Mouse (Mus musculus) midbrain, embryonic 10.5 days (tissue): ENCODE data around the gene March10. TPM values are rescaled to one million over a fixed set of nuclear protein-coding genes. Genes with fewer than 3 reads are reported as not detected.
A peak's percentile ranks its signal among the peaks of the same experiment; 100 is the strongest.

Experiments
- DNase-seq: peaks from one replicate; pipeline ENCODE4 v3.0.0-alpha.2; 2017; ENCODE audit warnings: low spot score
- H3K27ac ChIP-seq: fragments of 300-500 bp; sonication (generic); replicated peaks from 2 replicates; pipeline ENCODE4 v1.5.1; 2016; ENCODE audit warnings: mild to moderate bottlenecking
- H3K27me3 ChIP-seq: fragments of 300-500 bp; sonication (generic); 2 replicates; pipeline ENCODE4 v1.6.1; 2016; ENCODE audit warnings: low read depth, mild to moderate bottlenecking; ENCODE audit not compliant: poor library complexity, severe bottlenecking
- H3K36me3 ChIP-seq: fragments of 300-500 bp; sonication (generic); 2 replicates; pipeline ENCODE4 v1.6.1; 2016; ENCODE audit warnings: mild to moderate bottlenecking, moderate library complexity
- H3K4me1 ChIP-seq: fragments of 300-500 bp; sonication (generic); 2 replicates; pipeline ENCODE4 v1.6.1; 2016
- H3K4me3 ChIP-seq: fragments of 300-500 bp; sonication (generic); 2 replicates; pipeline ENCODE4 v1.5.1; 2016; ENCODE audit warnings: mild to moderate bottlenecking, moderate library complexity
- H3K9me3 ChIP-seq: fragments of 300-500 bp; sonication (generic); replicated peaks from 2 replicates; pipeline ENCODE4 v1.6.1; 2016; ENCODE audit warnings: mild to moderate bottlenecking
- WGBS: fragments of 180-500 bp; shearing (Covaris S2); methylation state at CpG from one replicate; pipeline ENCODE4 v1.1.7; 2016; 5-methylcytosine and 5-hydroxymethylcytosine counted together
- polyA plus RNA-seq: library from polyadenylated mRNA; unstranded; fragments of >200 nt; fragmentation: Nextera tagmentation; extraction: Ambion mirVana; gene quantifications from 2 replicates; pipeline ENCODE4 v1.2.1, GENCODE M21; 2016

The March10 gene
- polyA plus RNA-seq, 1 experiment from 2014 or later: not detected

DNA sequence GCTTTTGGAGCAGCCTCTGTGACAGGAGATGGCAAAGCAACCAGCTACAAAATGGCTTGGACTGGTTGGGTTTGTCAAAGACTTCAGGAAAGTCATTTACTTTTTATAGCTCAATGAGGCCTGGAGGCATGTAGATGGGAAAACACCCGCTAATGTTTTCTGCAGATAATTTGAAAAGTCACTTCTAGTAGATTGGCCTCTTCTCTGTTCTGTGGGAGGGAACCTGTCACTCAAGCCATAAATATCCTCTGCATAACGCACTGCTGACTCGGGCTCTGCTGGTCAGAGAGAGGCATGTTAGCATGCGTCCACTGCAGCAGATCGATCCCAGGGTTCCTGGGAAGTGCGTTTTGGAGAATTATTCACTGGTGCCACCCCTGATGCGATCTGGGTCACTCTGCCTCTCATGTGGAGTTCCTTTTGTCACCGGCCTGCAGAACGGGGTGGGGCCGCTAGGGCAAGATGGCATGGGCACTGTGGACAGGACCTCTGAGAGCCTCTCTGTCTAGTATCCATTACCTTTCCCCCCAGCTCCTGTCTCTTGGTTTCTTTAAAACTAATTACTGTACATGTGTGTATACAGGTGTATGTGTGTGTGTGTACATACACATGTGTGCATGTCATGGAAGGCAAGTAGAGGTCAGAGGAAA, 81.9 kb downstream of the March10 start:
- Histone ChIP-seq H3K9me3 (no peaks in the 10 kb centered on the region), H3K36me3 (no peaks in the 10 kb centered on the region), H3K27ac (no peak overlapping the region), H3K27me3 (no peaks in the 10 kb centered on the region), H3K4me1 (no peaks in the 10 kb centered on the region), H3K4me3 (no peak overlapping the region)
- no peak for DNase-seq
- WGBS: 90% methylated on average over 10 of the region's 10 CpGs

DNA sequence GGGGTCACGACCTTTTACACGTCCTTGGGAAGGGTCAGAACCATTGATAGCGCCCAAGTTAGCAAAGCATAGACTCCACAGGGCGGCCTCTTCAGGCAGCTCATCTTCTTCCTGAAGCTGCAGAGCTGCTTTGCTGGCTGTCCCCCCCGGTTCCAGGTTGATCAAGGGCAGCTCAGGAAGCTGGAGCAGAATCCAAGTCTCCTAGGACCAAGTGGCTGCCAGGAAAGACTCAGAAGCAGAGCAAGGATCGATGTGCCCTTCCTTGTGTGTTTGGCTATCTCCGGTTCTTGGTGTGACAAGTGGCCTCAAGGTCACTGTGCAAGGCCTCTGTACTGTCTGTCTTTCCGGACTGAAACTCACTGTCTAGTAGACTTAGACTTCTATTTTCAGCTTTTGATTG, 82.7 kb downstream of the March10 start:
- 83% methylated on average over 8 of the region's 8 CpGs for WGBS
- Histone ChIP-seq H3K4me3 (no peak overlapping the region), H3K9me3 (no peaks in the 10 kb centered on the region), H3K4me1 (no peaks in the 10 kb centered on the region), H3K27me3 (no peaks in the 10 kb centered on the region), H3K36me3 (no peaks in the 10 kb centered on the region), H3K27ac (no peak overlapping the region)
- DNase-seq: no peak

DNA sequence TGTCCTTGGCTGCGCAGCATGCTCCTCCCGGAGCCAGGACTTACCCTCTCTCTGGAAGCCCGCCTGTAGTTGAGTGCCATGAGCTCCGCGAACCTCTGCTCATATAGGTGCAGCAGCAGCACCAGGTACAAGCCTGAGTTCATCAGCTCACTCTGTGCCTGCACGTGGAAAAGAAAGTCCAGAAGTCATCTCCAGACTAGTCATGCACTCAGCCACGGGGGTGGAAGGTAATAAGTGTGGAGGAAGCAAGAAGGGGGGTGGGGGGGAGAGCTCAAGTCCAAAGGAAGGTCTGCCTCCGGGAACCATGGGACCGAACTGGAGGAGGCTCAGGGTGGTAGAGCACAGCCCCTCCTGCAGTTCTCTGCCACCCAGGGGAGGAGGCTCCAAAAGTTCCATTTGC, 84.7 kb downstream of the March10 start:
- H3K9me3 ChIP-seq: no peaks in the 10 kb centered on the region
- H3K27ac ChIP-seq: no peak overlapping the region
- DNase-seq: no peak
- no peaks in the 10 kb centered on the region for H3K27me3 ChIP-seq
- H3K4me3 ChIP-seq: no peak overlapping the region
- 82% methylated on average over 9 of the region's 9 CpGs for WGBS
- H3K4me1 ChIP-seq: no peaks in the 10 kb centered on the region
- no peaks in the 10 kb centered on the region for H3K36me3 ChIP-seq

DNA sequence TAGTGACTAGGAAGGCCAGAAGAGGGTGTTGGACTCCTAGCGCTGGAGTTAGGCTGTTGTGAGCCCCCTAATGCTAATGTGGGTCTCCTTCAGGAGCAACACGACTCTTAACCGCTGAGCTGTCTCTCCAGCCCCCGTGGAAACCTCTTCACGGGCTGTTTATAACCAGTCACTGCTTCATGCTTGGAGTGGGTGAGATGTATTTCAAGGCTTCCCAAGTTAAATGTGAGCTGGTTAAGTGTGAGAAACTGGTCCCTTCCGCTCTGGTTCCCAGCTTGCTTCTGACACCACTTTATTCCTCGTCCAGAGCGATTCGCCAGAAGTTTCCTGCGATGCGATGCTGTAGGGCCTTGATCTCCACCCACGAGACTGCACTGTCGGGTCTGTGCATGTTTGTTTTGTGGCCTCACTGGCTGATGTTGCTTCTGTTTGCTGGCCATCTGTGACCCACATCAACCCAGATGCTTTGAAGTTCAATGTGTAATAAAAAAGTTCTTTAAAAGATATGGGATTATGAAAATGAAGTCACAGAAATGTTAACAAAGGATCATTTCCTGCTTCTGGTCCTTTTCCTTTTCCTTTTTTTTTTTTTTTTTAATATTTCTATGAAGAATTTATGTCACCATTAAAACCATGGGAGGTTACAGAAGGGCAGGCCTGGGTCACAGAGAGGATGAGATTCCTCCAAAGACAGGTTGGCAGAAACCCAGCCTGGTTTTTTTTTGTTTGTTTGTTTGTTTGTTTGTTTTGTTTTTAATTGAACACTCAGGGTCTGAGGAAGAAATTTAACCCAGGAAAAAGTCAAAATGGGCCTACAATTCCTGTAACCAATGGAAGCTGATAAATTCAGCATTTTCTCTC, 86.8 kb downstream of the March10 start:
- WGBS: 91% methylated on average over 13 of the region's 13 CpGs
- Histone ChIP-seq H3K36me3 (no peaks in the 10 kb centered on the region), H3K27ac (no peak overlapping the region), H3K27me3 (peaks cover 11% of the 10 kb centered on the region), H3K9me3 (no peaks in the 10 kb centered on the region), H3K4me3 (no peak overlapping the region), H3K4me1 (peaks cover 20% of the 10 kb centered on the region)
- DNase-seq: no peak

DNA sequence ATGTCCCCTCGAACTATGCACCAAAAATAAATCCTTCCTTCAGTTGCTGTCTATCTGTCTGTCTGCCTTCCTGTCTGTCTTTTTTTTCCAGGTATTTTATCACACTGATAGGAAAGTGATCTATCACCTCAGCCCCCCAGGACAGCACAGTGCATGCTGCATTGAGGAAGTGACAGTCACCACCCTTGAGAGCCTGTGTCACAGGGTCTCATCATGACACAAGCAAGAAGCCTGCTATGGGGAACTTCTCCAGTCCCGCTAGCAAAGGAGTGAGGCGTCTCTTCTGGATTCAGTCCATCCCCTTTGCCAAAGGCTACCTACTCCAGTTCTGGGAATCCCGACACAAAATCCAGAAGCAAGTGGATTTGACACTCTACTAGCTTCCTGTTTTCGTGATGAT, 87.7 kb downstream of the March10 start:
- no peaks in the 10 kb centered on the region for H3K9me3 ChIP-seq
- H3K4me3 ChIP-seq: no peak overlapping the region
- 87% methylated on average over 5 of the region's 5 CpGs for WGBS

DNA sequence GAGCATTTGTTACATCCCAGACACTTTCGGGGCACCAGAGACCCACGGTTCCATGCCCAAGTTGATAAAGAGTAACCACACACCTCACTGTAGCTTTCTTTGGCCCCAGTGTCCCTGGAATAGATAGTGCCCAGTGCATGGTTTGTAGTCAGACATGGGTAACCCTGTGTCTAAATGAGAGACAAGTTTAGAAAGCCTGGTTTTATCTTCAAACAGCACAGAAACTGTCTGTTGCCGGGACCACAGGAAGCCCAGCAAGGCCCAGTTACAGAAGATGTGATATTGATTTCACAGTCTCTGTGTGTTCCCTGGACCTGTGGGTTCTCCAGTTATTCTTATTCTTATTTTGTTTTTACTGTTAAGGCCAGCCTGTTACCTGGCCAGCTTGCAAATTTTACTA, 89.4 kb downstream of the March10 start:
- 93% methylated on average over 3 of the region's 3 CpGs for WGBS
- H3K4me1 ChIP-seq: peaks cover 42% of the 10 kb centered on the region

More for the DNA sequence above, 87.7 kb downstream of the March10 start:
- no peak overlapping the region for H3K27ac ChIP-seq
- H3K4me1 ChIP-seq: peaks cover 30% of the 10 kb centered on the region
- no peak for DNase-seq
- no peaks in the 10 kb centered on the region for H3K36me3 ChIP-seq
- H3K27me3 ChIP-seq: peaks cover 21% of the 10 kb centered on the region

DNA sequence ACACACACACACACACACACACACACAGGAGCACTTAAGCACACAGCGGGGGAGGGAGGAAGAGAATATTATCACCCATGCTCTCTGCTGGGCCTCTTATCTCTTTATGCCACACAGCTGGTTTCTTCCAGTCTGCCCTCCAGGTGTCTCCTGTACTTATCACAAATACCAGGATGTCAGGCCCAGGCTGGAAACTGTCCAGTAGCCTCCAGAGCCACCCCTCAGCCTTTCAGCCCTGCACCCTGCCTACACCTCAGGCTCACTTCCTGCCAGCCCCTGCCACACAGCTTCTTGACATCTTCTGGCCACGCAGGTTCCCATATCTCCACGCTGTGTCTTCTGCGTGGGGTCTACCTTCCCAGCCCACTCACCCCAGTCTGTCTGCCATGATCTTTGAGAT, 90.5 kb downstream of the March10 start:
- peak overlapping the region; percentile 46; the same call in 1 of the 2 replicates for H3K27ac ChIP-seq
- 79% methylated on average over 3 of the region's 4 CpGs for WGBS

More for the DNA sequence above, 89.4 kb downstream of the March10 start:
- Histone ChIP-seq H3K27ac (no peak overlapping the region), H3K4me3 (no peak overlapping the region), H3K27me3 (peaks cover 33% of the 10 kb centered on the region), H3K9me3 (no peaks in the 10 kb centered on the region), H3K36me3 (no peaks in the 10 kb centered on the region)
- no peak for DNase-seq

DNA sequence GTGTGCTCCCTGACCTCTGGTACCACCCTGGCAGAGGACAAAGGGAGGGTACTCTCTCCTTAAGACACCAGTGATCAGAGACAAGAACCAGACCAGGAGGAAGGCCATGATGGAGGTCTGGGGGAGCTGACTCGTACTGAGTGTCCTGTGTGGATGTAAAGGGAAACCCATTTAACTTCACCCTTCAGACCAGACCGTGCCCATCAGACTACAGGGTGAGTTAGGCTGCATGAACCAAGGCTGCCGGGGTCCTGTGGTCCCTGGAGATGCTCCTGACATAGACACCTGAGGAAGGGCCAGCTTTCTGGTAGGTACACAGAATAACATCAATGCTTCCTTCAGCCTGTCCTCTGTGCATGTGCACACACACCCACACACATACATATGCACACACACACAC, 90.9 kb downstream of the March10 start:
- Histone ChIP-seq H3K36me3 (no peaks in the 10 kb centered on the region), H3K4me3 (no peak overlapping the region), H3K4me1 (peaks cover 42% of the 10 kb centered on the region), H3K9me3 (no peaks in the 10 kb centered on the region), H3K27me3 (peaks cover 48% of the 10 kb centered on the region), H3K27ac (peak overlapping the region; percentile 46; the same call in 1 of the 2 replicates)
- 91% methylated on average over 3 of the region's 3 CpGs for WGBS
- DNase-seq: no peak

More for the DNA sequence above, 90.5 kb downstream of the March10 start:
- no peaks in the 10 kb centered on the region for H3K9me3 ChIP-seq
- DNase-seq: no peak
- no peak overlapping the region for H3K4me3 ChIP-seq
- no peaks in the 10 kb centered on the region for H3K36me3 ChIP-seq
- peaks cover 44% of the 10 kb centered on the region for H3K27me3 ChIP-seq
- peaks cover 42% of the 10 kb centered on the region for H3K4me1 ChIP-seq

DNA sequence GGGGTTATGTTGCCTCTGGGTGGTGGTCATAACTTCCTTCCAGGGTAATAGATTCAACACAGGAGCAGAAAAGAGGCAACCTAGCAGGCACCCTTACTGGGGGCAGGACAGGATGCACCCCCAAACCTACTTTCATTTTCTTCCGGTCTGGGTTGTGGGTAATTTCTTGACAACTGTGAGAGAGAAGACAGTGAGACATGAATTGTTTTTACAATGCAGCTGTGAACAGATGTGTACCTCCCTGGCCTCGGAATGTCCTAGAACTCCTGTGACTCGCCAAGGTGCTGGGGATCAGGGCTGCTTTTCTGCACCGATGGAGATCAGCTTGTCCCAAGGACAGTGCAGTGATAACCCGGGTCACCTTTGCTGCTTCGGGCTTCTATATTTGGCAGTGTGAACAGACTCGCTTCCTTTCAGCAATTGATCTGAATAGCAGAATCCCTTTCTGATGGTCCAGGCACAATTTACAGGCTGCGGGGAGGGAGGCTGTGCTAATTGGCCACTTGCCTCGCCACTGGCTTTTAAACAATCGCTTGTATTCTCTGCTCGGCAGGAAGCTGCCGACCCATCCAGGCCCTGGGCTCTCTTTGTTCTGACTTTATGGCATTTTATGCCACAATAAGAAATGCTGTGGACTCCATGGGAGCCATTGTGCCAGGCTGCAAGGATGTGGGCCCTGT, 92.0 kb downstream of the March10 start:
- Histone ChIP-seq H3K27ac (peak overlapping the region; percentile 80), H3K9me3 (no peaks in the 10 kb centered on the region), H3K4me3 (peak overlapping the region; percentile 16; the same call in 1 of the 2 replicates), H3K27me3 (peaks cover 51% of the 10 kb centered on the region), H3K36me3 (no peaks in the 10 kb centered on the region), H3K4me1 (peaks cover 42% of the 10 kb centered on the region)
- 34% methylated on average over 12 of the region's 12 CpGs for WGBS
- no peak for DNase-seq

DNA sequence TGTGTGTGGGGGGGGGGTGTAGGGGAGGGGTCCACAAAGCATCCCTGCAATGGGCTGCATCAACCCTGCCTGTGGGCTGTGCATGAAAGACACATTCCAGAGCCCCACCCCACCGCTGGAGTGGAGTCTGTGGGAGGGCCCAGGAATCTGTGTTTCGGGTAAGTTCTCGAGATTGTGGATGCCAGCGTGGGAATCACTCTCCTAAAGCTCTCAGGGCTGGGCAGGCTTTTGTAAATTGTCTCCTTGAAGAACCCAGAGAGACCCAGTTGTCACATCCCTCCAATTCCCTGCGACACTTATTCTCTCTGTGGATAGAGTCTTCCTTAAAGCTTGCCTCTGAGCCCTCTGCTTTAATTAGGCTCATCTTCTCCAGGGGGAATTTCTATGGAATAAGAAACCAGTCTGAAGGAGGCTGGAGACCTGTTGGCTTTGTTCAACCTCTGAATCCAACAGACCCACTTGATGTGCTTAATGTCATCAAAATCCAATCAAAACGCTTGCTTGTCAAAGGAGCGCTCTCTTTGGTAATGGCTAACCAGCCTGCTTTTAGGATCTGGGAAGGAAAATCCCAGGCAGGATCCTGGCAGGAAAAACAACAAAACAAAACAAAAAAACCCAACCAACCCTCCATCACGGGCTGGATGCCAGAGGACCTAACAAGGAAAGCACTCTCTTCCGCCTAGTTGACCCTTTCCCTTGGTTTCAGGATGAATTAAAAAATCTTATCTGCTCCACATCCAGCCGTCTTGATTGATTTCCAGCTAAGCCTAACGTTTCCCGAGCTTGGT, 92.7 kb downstream of the March10 start:
- 44% methylated on average over 12 of the region's 12 CpGs for WGBS
- Histone ChIP-seq H3K9me3 (no peaks in the 10 kb centered on the region), H3K4me3 (peak overlapping the region; percentile 62), H3K27me3 (peaks cover 51% of the 10 kb centered on the region), H3K36me3 (no peaks in the 10 kb centered on the region), H3K27ac (peak overlapping the region; percentile 80), H3K4me1 (peaks cover 42% of the 10 kb centered on the region)
- peak; percentile 36 for DNase-seq

DNA sequence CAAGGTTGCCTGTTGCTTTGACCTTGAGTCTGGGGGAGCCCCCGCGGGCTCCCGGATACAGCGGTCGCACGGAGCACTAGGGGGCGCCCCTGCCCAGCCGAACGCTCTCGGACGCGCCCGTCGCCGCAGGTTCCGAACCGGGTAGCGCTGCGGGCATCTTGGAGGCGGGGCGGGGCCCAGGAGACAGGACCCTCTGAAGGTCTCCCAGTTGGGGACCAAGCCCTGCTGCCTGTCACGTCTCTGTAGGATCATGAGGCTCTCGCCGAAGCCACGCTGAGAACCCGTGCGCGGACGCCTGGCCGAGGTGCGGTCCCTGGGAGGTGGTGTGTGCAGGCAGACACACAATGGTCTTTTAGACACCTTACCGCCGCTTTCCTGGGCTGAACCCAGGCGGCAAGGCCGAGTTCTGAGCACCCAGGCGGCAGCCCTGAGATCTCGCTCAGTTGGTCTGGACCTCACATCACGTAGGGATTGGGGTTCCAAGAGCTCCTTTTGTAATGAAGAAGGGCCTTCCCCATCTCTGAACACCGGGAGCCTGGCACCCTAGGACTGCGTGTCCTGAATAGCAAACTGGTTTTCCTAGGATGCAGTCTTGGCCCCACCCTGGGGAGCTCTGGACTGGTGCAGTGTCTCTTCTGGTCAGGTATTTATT, 93.5 kb downstream of the March10 start:
- Histone ChIP-seq H3K27me3 (peaks cover 51% of the 10 kb centered on the region), H3K4me3 (peak overlapping the region; percentile 62), H3K4me1 (peaks cover 42% of the 10 kb centered on the region), H3K27ac (peak overlapping the region; percentile 80), H3K9me3 (no peaks in the 10 kb centered on the region), H3K36me3 (no peaks in the 10 kb centered on the region)
- peak; percentile 83 for DNase-seq
- 1% methylated on average over 40 of the region's 40 CpGs for WGBS
